Mouse (Mus musculus) liver, postnatal 0 days (tissue): ENCODE data around the gene Six5. TPM values are rescaled to one million over a fixed set of nuclear protein-coding genes. Genes with fewer than 3 reads are reported as not detected.

Source experiments
- ATAC-seq: fragments of 200-750 bp; cut with Nextera tagmentation; 2 replicates; pipeline ENCODE4 v1.8.0; 2017; ENCODE audit warnings: mild to moderate bottlenecking, moderate library complexity
- DNase-seq: peaks from one replicate; pipeline ENCODE4 v3.0.0-alpha.2; 2016
- H3K27ac ChIP-seq: fragments of 300-500 bp; sonication (generic); 2 replicates; pipeline ENCODE4 v1.5.1; 2014; ENCODE audit warnings: antibody characterized with exemption, moderate library complexity, mild to moderate bottlenecking, low read depth
- H3K27me3 ChIP-seq: fragments of 300-500 bp; sonication (generic); 2 replicates; pipeline ENCODE4 v1.6.1; 2014; ENCODE audit warnings: low read length, control low read depth, mixed read lengths; ENCODE audit not compliant: insufficient read depth
- H3K36me3 ChIP-seq: fragments of 300-500 bp; sonication (generic); replicated peaks from 2 replicates; pipeline ENCODE4 v1.6.1; 2014; ENCODE audit warnings: mild to moderate bottlenecking, control low read depth, low read length, moderate library complexity, mixed read lengths; ENCODE audit not compliant: insufficient read depth
- H3K4me1 ChIP-seq: fragments of 300-500 bp; sonication (generic); 2 replicates; pipeline ENCODE4 v1.6.1; 2014; ENCODE audit warnings: antibody characterized with exemption, mild to moderate bottlenecking, control low read depth; ENCODE audit not compliant: insufficient read depth
- H3K4me2 ChIP-seq: fragments of 300-500 bp; sonication (generic); 2 replicates; pipeline ENCODE4 v1.6.1; 2014; ENCODE audit warnings: low read depth, mild to moderate bottlenecking, low read length, moderate library complexity, mixed read lengths
- H3K4me3 ChIP-seq: fragments of 300-500 bp; sonication (generic); 2 replicates; pipeline ENCODE4 v1.5.1; 2014; ENCODE audit warnings: low read depth, low read length
- H3K9ac ChIP-seq: fragments of 300-500 bp; sonication (generic); replicated peaks from 2 replicates; pipeline ENCODE4 v1.6.1; 2014; ENCODE audit warnings: mild to moderate bottlenecking, moderate library complexity
- H3K9me3 ChIP-seq: fragments of 300-500 bp; sonication (generic); 2 replicates; pipeline ENCODE4 v1.6.1; 2016; ENCODE audit warnings: mild to moderate bottlenecking, control low read depth, low read length, mixed read lengths
- CTCF ChIP-seq: sonication (generic); IDR thresholded peaks from 2 replicates; pipeline ENCODE4 v1.5.1; 2016; ENCODE audit warnings: antibody characterized with exemption, low read depth
- EP300 ChIP-seq: IDR thresholded peaks from 2 replicates; pipeline ENCODE4 v1.6.1; 2016; ENCODE audit warnings: antibody characterized with exemption, low read depth, mild to moderate bottlenecking
- WGBS: fragments of 180-500 bp; shearing (Covaris S2); extraction: QIAGEN DNeasy Blood & Tissue Kit; methylation state at CpG from one replicate; pipeline ENCODE4 v1.1.7; 2014; ENCODE audit not compliant: insufficient replicate concordance; 5-methylcytosine and 5-hydroxymethylcytosine counted together
- polyA plus RNA-seq: library from polyadenylated mRNA; unstranded; fragments of >200 nt; fragmentation: Nextera tagmentation; extraction: Ambion mirVana; gene quantifications from 2 replicates; pipeline ENCODE4 v1.2.1, GENCODE M21; 2015

The Six5 gene
- polyA plus RNA-seq, 1 experiment from 2014 or later = 0.78 TPM

GRCm38 (mm10) chr7:19092381-19093173 lies 1.8 kb upstream of the Six5 start:
- ATAC-seq = peak; percentile 1; the same call in 1 of the 2 replicates
- Histone ChIP-seq H3K27ac (no peak overlapping the region; the same call in 1 of the 2 replicates), H3K4me3 (peak overlapping the region; percentile 68), H3K27me3 (peaks cover 56% of the 10 kb centered on the region), H3K36me3 (peaks cover 2% of the 10 kb centered on the region; the same call in 1 of the 2 replicates), H3K9me3 (no peaks in the 10 kb centered on the region), H3K9ac (no peak overlapping the region), H3K4me1 (peaks cover 26% of the 10 kb centered on the region), H3K4me2 (peak overlapping the region; percentile 99)
- DNase-seq = peak; percentile 51
- WGBS = 12% methylated on average over 38 of the region's 38 CpGs
- TF ChIP-seq CTCF (no peak), EP300 (no peak)

GRCm38 (mm10) chr7:19093174-19093521 lies 1.2 kb upstream of the Six5 start:
- peak overlapping the region; percentile 61 for H3K27ac ChIP-seq
- 0 out of 2 replicates have a peak overlapping the region, but pooled peaks have one; percentile 31 for H3K9ac ChIP-seq
- ATAC-seq = peak; percentile 66
- H3K4me2 ChIP-seq = peak overlapping the region; percentile 99
- no peak for TF ChIP-seq EP300
- peak; percentile 95 for TF ChIP-seq CTCF
- WGBS = 1% methylated on average over 13 of the region's 15 CpGs
- H3K27me3 ChIP-seq = peaks cover 52% of the 10 kb centered on the region
- H3K36me3 ChIP-seq = peaks cover 2% of the 10 kb centered on the region; the same call in 1 of the 2 replicates
- peak overlapping the region; percentile 68 for H3K4me3 ChIP-seq
- H3K4me1 ChIP-seq = peaks cover 26% of the 10 kb centered on the region
- H3K9me3 ChIP-seq = no peaks in the 10 kb centered on the region
- peak; percentile 90 for DNase-seq

- DNase-seq (peak; percentile 93), ATAC-seq (peak; percentile 89)
- H3K36me3 ChIP-seq = peaks cover 2% of the 10 kb centered on the region; the same call in 1 of the 2 replicates
- H3K4me3 ChIP-seq = peak overlapping the region; percentile 68
- TF ChIP-seq EP300 = no peak
- TF ChIP-seq CTCF = no peak
- peak overlapping the region; percentile 89 for H3K27ac ChIP-seq
- H3K27me3 ChIP-seq = peaks cover 51% of the 10 kb centered on the region
- peak overlapping the region; percentile 70 for H3K9ac ChIP-seq
- H3K4me1 ChIP-seq = peaks cover 26% of the 10 kb centered on the region
- H3K9me3 ChIP-seq = no peaks in the 10 kb centered on the region
- under 1% methylated on average over 45 of the region's 45 CpGs for WGBS
- H3K4me2 ChIP-seq = peak overlapping the region; percentile 99
These were observed 633 bp upstream of the Six5 start for GRCm38 (mm10) chr7:19093537-19094385.

GRCm38 (mm10) chr7:19094826-19095750 lies 694 bp downstream of the Six5 start:
- DNase-seq = peak; percentile 60
- H3K27me3 ChIP-seq = peaks cover 51% of the 10 kb centered on the region
- no peaks in the 10 kb centered on the region for H3K9me3 ChIP-seq
- peaks cover 2% of the 10 kb centered on the region; the same call in 1 of the 2 replicates for H3K36me3 ChIP-seq
- peak; percentile 1; the same call in 1 of the 2 replicates for ATAC-seq
- H3K9ac ChIP-seq = peak overlapping the region; percentile 70
- TF ChIP-seq EP300 (no peak), CTCF (no peak)
- H3K4me3 ChIP-seq = peak overlapping the region; percentile 68
- WGBS = 1% methylated on average over 74 of the region's 87 CpGs
- H3K4me2 ChIP-seq = peak overlapping the region; percentile 99
- H3K4me1 ChIP-seq = peaks cover 26% of the 10 kb centered on the region
- H3K27ac ChIP-seq = peak overlapping the region; percentile 89

GRCm38 (mm10) chr7:19095751-19096110 lies 1.3 kb downstream of the Six5 start:
- peaks cover 48% of the 10 kb centered on the region for H3K27me3 ChIP-seq
- 2% methylated on average over 19 of the region's 19 CpGs for WGBS
- H3K4me3 ChIP-seq = peak overlapping the region; percentile 68
- DNase-seq (peak; percentile 51), ATAC-seq (no peak)
- H3K9me3 ChIP-seq = no peaks in the 10 kb centered on the region
- H3K4me2 ChIP-seq = peak overlapping the region; percentile 99
- no peak for TF ChIP-seq CTCF
- no peak for TF ChIP-seq EP300
- peaks cover 26% of the 10 kb centered on the region for H3K4me1 ChIP-seq
- peak overlapping the region; percentile 39; the same call in 1 of the 2 replicates for H3K9ac ChIP-seq
- no peak overlapping the region for H3K27ac ChIP-seq
- H3K36me3 ChIP-seq = no peaks in the 10 kb centered on the region; the same call in 1 of the 2 replicates
